Mouse (Mus musculus): ENCODE measurements at regions not wholly inside any gene's neighbourhood (a gene's known extent, or its start where the extent isn't known, plus 50 kb on each side); places are given as distances from the start of the nearest gene placed in this dataset.

DNA sequence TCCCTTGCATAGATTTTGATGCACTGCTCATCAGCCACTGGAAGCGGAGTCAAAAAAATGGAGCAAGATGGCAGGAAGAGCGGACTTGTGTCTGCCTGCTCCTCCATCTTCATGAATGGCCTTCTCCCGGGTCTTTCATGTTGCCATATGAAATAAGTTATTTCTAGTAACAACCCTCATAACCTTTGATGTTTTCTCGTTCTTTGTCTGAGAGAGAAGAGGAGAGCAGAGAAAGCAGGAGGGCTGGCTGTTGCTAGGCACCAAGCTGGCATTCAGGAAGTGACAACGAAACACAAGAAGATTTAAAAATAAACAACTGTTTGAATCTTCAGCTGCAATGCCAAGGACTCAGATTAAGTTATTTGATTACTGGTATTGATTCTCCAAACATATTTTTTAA, 256.8 kb downstream of the Adgb start:
- no peaks in the 10 kb centered on the region for H3K36me3 ChIP-seq (ENCODE audit: control insufficient read depth, insufficient read depth, low read length)
- no peak overlapping the region for H3K4me3 ChIP-seq (ENCODE audit: control insufficient read depth, low read depth, low read length)
- H3K27ac ChIP-seq (ENCODE audit: control insufficient read depth, insufficient read depth, low read depth, low read length), result no peak overlapping the region
- no peaks in the 10 kb centered on the region for H3K4me1 ChIP-seq (ENCODE audit: control insufficient read depth, insufficient read depth, low read length)
- H3K27me3 ChIP-seq (ENCODE audit: control insufficient read depth, insufficient read depth, low read length), result no peaks in the 10 kb centered on the region
- no peak for TF ChIP-seq POLR2A (IDR thresholded peaks at IDR 0.05; ENCODE audit: control insufficient read depth, low read depth, low read length)

DNA sequence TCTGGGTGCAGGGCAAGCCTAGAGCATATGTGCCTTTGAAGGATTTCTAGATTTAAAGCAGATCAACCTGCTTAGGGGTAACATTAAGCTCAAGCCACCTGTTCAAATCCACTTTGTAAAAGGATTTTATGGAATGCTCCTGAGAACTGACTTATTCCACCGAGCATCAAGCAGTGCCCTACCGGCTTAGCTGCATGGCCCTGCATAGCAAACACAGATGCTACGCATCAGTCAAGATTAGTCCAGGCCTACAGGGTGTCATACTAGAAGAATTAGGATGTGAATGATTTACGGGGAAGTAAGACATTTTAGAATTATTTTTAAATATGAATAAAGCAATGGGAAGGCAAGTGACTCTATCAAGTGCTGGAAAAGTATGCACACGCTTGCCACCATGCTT, 263.8 kb downstream of the Adgb start:
- Histone ChIP-seq H3K36me3 (ENCODE audit: control insufficient read depth, insufficient read depth, low read length) (no peaks in the 10 kb centered on the region), H3K27me3 (ENCODE audit: control insufficient read depth, insufficient read depth, low read length) (no peaks in the 10 kb centered on the region), H3K4me1 (ENCODE audit: control insufficient read depth, insufficient read depth, low read length) (no peaks in the 10 kb centered on the region), H3K4me3 (ENCODE audit: control insufficient read depth, low read depth, low read length) (no peak overlapping the region), H3K27ac (ENCODE audit: control insufficient read depth, insufficient read depth, low read depth, low read length) (no peak overlapping the region)
- TF ChIP-seq CTCF (IDR thresholded peaks at IDR 0.05; ENCODE audit: control insufficient read depth, insufficient read depth, insufficient replicate concordance, low read depth, low read length), result no peak
- TF ChIP-seq POLR2A (IDR thresholded peaks at IDR 0.05; ENCODE audit: control insufficient read depth, low read depth, low read length), result no peak

DNA sequence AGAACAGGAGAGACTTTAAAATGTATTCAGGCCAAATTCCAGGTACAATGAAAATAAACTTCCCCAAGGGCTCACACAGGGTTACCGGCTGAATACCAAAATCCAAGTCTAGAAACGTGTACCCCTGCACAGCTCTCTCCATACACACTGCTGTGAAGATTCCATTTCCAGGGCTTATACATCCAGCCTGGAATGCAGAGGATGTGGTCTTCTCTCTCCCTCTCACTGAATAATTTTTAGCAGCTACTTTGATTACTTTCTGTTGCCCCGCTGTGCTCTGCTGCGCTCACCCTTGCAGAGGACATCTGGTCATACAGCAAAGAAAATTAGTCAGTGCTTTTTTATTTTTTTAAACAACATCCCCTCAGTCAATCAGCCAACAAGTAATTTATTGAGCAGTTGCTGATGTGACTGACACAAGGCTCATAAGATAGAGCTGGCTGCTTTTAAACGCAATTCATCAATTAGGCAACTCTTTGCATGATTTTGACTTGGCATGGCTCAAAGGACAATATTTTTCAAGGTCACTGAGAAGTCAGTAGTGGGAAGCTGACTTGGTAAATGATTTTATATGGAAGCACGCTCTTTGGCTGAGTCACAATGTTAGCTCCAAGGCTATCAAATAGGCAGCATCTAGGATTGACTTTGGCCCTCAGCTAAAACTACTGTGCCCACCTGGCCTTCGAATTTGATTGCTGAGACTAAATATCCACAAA, 266.2 kb downstream of the Adgb start:
- Histone ChIP-seq H3K27ac (ENCODE audit: control insufficient read depth, insufficient read depth, low read depth, low read length) (no peak overlapping the region), H3K4me3 (ENCODE audit: control insufficient read depth, low read depth, low read length) (no peak overlapping the region), H3K36me3 (ENCODE audit: control insufficient read depth, insufficient read depth, low read length) (no peaks in the 10 kb centered on the region), H3K27me3 (ENCODE audit: control insufficient read depth, insufficient read depth, low read length) (no peaks in the 10 kb centered on the region), H3K4me1 (ENCODE audit: control insufficient read depth, insufficient read depth, low read length) (no peaks in the 10 kb centered on the region)
- TF ChIP-seq CTCF (IDR thresholded peaks at IDR 0.05; ENCODE audit: control insufficient read depth, insufficient read depth, insufficient replicate concordance, low read depth, low read length), result no peak
- no peak for TF ChIP-seq POLR2A (IDR thresholded peaks at IDR 0.05; ENCODE audit: control insufficient read depth, low read depth, low read length)

DNA sequence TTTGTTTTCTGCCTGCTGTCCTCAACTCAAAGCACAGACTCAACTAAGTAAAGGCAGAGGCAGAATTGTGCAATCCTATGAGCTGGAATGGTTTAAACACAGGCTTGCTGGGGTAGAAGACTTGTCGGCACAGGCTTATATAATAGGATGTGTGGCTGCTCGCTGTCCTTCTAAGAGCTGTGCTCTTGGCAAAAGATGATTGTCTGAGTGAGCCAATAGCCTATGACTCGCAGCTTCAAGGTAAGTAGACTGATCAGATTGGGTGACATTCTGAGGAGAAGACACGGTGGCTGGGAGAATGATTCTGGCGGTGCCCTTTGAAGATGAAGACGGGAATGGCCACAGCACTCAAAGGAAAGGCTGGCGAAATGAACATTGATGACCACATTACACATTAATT, 268.1 kb downstream of the Adgb start:
- TF ChIP-seq CTCF (IDR thresholded peaks at IDR 0.05; ENCODE audit: control insufficient read depth, insufficient read depth, insufficient replicate concordance, low read depth, low read length) (no peak), POLR2A (IDR thresholded peaks at IDR 0.05; ENCODE audit: control insufficient read depth, low read depth, low read length) (no peak)
- no peak overlapping the region for H3K27ac ChIP-seq (ENCODE audit: control insufficient read depth, insufficient read depth, low read depth, low read length)
- H3K4me3 ChIP-seq (ENCODE audit: control insufficient read depth, low read depth, low read length), result no peak overlapping the region
- H3K27me3 ChIP-seq (ENCODE audit: control insufficient read depth, insufficient read depth, low read length), result no peaks in the 10 kb centered on the region
- no peaks in the 10 kb centered on the region for H3K36me3 ChIP-seq (ENCODE audit: control insufficient read depth, insufficient read depth, low read length)
- no peaks in the 10 kb centered on the region for H3K4me1 ChIP-seq (ENCODE audit: control insufficient read depth, insufficient read depth, low read length)

DNA sequence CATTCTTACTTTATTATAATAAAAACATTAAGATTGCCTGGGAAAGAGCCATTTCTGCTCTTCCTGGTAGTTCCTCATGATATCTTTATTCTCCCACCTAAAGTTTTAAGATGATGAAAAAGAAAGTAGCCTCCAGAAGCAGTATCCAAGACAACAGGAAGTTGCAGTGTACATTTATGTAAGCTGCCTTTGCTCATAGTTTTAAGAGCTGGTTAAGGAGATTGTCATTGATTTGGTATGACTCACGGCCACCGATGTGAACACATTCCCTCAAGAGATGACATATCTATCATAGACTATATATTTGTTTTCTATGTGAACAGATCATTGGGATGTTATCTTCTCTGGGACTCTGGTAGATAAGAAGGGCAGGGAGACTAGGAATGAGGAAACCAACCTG, 281.8 kb downstream of the Adgb start:
- Histone ChIP-seq H3K4me1 (ENCODE audit: control insufficient read depth, insufficient read depth, low read length) (no peaks in the 10 kb centered on the region), H3K27ac (ENCODE audit: control insufficient read depth, insufficient read depth, low read depth, low read length) (no peak overlapping the region), H3K4me3 (ENCODE audit: control insufficient read depth, low read depth, low read length) (no peak overlapping the region), H3K27me3 (ENCODE audit: control insufficient read depth, insufficient read depth, low read length) (no peaks in the 10 kb centered on the region), H3K36me3 (ENCODE audit: control insufficient read depth, insufficient read depth, low read length) (no peaks in the 10 kb centered on the region)
- TF ChIP-seq POLR2A (IDR thresholded peaks at IDR 0.05; ENCODE audit: control insufficient read depth, low read depth, low read length) (no peak), CTCF (IDR thresholded peaks at IDR 0.05; ENCODE audit: control insufficient read depth, insufficient read depth, insufficient replicate concordance, low read depth, low read length) (no peak)

DNA sequence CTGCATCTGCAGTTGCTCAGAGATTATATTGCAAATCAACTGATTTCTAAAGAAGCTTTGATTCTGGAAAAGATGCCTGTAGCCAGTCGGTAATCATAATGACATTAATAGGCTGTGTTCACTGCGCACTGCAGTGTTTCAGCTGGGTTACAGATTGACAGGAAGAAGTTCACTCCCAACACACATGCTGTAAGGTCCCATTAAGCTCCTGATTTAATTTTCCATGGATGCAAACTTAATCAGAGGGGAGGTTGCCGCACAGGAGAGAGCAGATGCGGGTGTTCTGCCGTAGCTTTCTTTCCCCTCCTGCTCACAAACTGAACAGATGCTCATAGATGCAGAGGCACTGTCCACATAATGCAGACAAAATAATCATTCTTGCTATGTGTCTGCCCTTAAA, 284.0 kb downstream of the Adgb start:
- H3K4me1 ChIP-seq (ENCODE audit: control insufficient read depth, insufficient read depth, low read length), result no peaks in the 10 kb centered on the region
- no peaks in the 10 kb centered on the region for H3K36me3 ChIP-seq (ENCODE audit: control insufficient read depth, insufficient read depth, low read length)
- no peaks in the 10 kb centered on the region for H3K27me3 ChIP-seq (ENCODE audit: control insufficient read depth, insufficient read depth, low read length)
- TF ChIP-seq CTCF (IDR thresholded peaks at IDR 0.05; ENCODE audit: control insufficient read depth, insufficient read depth, insufficient replicate concordance, low read depth, low read length) (no peak), POLR2A (IDR thresholded peaks at IDR 0.05; ENCODE audit: control insufficient read depth, low read depth, low read length) (no peak)
- H3K4me3 ChIP-seq (ENCODE audit: control insufficient read depth, low read depth, low read length), result no peak overlapping the region
- no peak overlapping the region for H3K27ac ChIP-seq (ENCODE audit: control insufficient read depth, insufficient read depth, low read depth, low read length)

DNA sequence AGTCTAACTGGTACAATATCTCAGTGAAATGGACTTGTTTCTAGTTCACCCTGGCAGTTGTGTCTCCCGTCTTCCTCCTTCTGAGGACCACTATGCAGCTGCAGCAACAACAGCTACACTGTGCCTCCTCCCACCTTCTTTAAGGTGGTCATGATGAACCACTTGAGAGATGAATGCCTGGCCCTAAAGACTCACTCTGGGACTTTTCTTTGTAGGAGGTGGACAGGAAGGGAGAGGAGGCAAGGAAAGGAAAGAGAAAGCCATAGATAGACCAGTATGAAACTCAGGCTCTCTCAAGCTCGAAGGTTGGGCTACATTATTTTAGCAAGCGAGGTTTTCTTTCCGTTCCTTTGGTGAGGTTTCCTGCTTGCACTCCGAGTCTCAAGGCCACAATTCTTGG, 285.4 kb downstream of the Adgb start:
- no peaks in the 10 kb centered on the region for H3K36me3 ChIP-seq (ENCODE audit: control insufficient read depth, insufficient read depth, low read length)
- no peak overlapping the region for H3K4me3 ChIP-seq (ENCODE audit: control insufficient read depth, low read depth, low read length)
- H3K4me1 ChIP-seq (ENCODE audit: control insufficient read depth, insufficient read depth, low read length), result no peaks in the 10 kb centered on the region
- H3K27me3 ChIP-seq (ENCODE audit: control insufficient read depth, insufficient read depth, low read length), result no peaks in the 10 kb centered on the region
- TF ChIP-seq CTCF (IDR thresholded peaks at IDR 0.05; ENCODE audit: control insufficient read depth, insufficient read depth, insufficient replicate concordance, low read depth, low read length) (no peak), POLR2A (IDR thresholded peaks at IDR 0.05; ENCODE audit: control insufficient read depth, low read depth, low read length) (no peak)
- no peak overlapping the region for H3K27ac ChIP-seq (ENCODE audit: control insufficient read depth, insufficient read depth, low read depth, low read length)
